ENCODE assay signal across 11 mouse cellular contexts in genomic region chrX:41045156-41045555, GRCm38 (mm10).
"Had no signal": no experiment of that assay in that cellular context is flagged by ENCODE, and none has a peak within 500 bp of the region (broad histone marks: within the 10 kb centered on the region; RNA-seq: fewer than 3 reads in every experiment).

No protein-coding gene starts in this region.

- ATAC-seq: liver, postnatal 0 days had no signal

- DNase-seq: kidney, adult 2 months; kidney, postnatal 10 days; kidney, postnatal 36 days; layer of hippocampus, postnatal 36 days; left cerebral cortex, postnatal 4 days; liver, postnatal 0 days; lung, postnatal 10 days; lung, postnatal 4 days; midbrain, embryonic 14.5 days; thymus, adult 2 months; thymus, postnatal 25 days had no signal
